Mouse (Mus musculus): Measurements from ENCODE around the gene Tbccd1. TPM values are rescaled to one million over a fixed set of nuclear protein-coding genes. Genes with fewer than 3 reads are reported as not detected.

Tbccd1 gene
- 15.6 TPM for total RNA-seq (2023)

DNA sequence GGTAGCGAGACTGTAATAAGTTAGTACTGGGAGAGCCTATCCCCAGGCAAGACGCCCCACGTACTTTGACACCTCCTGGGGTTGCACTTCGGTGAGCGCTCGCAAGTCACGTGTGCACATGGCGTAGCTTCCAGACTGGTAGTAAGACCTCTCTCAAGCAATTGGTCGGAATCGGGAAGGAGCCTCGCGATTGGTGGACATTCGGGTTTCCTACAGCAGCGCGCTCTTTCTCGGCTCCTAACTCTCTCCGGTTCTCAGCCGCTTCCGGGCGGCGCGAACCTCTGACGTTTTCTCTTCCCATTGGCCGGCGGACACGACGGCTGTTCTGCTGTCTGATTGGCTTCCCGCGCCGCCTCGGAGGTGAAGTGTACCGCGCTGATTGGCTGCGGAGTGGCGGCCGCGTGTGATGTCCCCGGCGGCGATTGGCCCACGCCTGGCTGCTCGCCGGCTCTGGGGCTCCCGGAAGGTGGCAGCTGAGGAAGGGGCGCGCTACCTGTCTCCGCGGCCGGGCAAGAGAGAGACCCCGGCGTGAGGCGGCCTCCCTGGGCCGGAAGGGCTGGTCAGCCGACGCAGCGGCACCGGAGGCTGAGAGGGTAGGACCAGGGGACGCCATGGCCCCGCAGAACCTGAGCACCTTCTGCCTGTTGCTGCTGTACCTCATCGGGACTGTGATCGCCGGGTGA, at the start of gene Tbccd1, which contains the start of gene Dnajb11:
Tbccd1 (minus strand) TSS at position 239 of the 683 bp plus-strand sequence.
Dnajb11 (plus strand) TSS at position 415 of the 683 bp plus-strand sequence.

DNA sequence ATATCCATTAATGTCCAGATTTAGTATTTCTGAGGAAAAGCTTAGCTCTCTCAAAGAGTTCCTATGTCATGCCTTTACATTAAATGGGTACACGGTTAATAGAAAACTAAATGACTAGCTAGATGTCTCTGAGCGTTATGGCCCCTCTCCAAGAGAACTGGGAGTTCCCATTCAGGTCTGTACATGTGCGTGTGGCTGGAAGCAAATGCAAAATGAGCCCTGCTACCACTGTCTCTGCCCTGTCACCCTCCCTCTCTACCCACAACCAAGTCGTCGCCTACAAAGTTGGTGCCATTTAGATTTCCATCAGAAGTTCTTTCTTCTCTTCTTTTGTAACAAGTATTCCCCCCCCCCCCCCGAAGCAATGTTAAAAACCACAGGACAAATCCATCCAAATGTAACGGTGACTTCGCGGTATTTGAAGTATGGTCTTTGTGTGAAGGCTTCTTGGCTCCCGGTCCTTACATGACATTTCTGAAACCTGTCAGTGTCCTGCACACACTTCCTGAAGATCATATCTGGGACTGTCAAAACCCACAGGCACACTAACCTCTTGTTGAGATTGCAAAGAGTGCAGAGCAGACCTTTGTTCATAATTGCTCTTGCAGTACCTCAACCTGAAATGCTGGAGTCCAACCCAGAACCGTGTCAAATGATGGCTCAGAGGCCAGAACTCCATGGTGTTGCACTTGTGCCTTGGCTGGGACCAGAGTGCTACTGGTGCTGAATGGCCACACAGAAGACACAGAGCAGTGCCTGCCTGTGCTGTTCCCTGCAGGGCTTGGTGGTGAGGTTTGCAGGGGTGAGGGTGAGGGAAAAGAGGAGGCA, 33.4 kb upstream of the Tbccd1 start, which contains the start of gene Ahsg:
Ahsg (plus strand) TSS at position 595 of the 828 bp plus-strand sequence.

DNA sequence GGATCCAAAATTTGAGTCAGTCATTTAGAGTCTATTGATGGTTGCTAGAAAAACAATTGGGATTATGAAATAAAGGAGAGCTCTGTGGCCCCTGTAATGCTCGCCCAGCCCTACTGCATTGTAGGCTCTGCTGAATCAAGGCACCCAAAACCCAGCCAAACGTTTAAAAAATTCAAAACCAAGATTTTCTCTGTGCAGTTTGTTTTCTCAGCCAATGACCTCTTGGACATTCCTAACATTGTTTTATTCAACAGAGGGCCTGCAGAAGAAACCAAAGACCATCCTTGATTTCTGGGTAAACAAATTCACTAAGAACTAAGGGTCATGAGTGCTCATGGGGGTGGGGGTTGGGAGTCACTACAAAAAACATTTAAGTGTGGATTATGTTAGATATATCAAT, 46.0 kb downstream of the Tbccd1 start, which contains the start of gene Crygs:
Crygs (minus strand) TSS at position 101 of the 400 bp plus-strand sequence.

Other genes with a start within 250 kb of the Tbccd1 start
- 0.62 TPM for gene Dgkg, start 200.4 kb downstream of the Tbccd1 start, total RNA-seq (2023)
- gene Crygs, start 46.1 kb downstream of the Tbccd1 start, total RNA-seq (2023) = not detected
- 50.4 TPM for gene Dnajb11, start 176 bp upstream of the Tbccd1 start, total RNA-seq (2023)
- gene Ahsg, start 33.6 kb upstream of the Tbccd1 start, total RNA-seq (2023) = not detected
- gene Fetub, start 60.7 kb upstream of the Tbccd1 start, total RNA-seq (2023) = not detected
- not detected for gene Hrg, start 93.4 kb upstream of the Tbccd1 start, total RNA-seq (2023)
- gene Kng2, start 171.8 kb upstream of the Tbccd1 start, total RNA-seq (2023) = not detected
- not detected for gene Kng1, start 200.2 kb upstream of the Tbccd1 start, total RNA-seq (2023)
- 1,004 TPM for gene Eif4a2, start 249.8 kb upstream of the Tbccd1 start, total RNA-seq (2023)